Mouse (Mus musculus) ovary, adult 18-20 months (tissue): ENCODE data around the gene Gm21118.
"Not testable (repeated sequence)": the region's sequence is repeated elsewhere in the genome, so short reads cannot be mapped to it uniquely, and the experiment has no call there.

ENCODE experiments used
- DNase-seq: peaks from one replicate; pipeline ENCODE4 v3.0.0; 2022; ENCODE audit warnings: low spot score, mixed read lengths

Gm21118 gene

DNA sequence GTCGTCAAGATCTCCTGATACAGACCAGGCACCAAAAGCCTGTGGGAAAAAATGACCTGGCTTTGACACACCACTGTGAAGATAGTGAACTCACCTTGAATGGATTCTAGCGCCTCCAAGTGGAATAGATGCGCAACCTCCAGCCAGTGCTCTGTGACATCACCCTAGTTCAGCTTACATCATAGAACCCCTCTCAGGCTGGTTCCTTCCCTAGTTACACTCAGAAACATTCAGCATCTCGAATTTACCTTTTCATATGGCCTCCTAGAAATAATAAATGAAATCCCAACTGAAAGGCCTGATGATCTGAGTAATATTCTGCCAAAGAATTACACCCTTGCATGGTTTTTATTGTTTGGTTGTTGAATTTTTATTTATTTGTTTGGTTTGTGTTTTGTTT, at the start of gene Gm21118:
Gene Gm21118, minus strand, starts transcription at position 101 of the 400 bp plus-strand sequence.
- DNase-seq, result not testable (repeated sequence)

DNA sequence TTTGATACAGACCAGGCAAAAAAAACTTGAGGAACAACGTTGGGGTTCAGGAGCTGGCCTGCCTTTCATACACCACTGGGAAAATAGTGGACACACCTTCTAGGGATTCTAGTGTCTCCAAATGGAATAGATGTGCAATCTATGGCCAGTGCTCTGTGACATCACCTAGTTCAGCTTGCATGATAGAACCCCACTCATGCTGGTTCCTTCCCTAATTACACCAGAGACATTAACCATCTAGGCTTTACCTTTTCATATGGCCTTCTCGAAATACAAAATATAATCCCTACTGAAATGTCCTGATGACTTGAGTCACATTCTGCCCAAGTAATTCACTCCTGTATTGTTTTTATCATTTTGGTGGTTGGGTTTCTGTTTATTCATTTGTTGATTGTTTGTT, 29.7 kb upstream of the Gm21118 start, which contains the start of the genes Gm29423 and Gm29644:
Gene Gm29423, minus strand, starts transcription at position 101 of the 400 bp plus-strand sequence.
Gene Gm29644, minus strand, starts transcription at position 157 of the 400 bp plus-strand sequence.
- not testable (repeated sequence) for DNase-seq
